Mouse (Mus musculus) B cell, adult (primary cell): ENCODE measurements around the gene Trp53i11. TPM values are rescaled to one million over a fixed set of nuclear protein-coding genes. Genes with fewer than 3 reads are reported as not detected.

Experiments used
- total RNA-seq: library from RNA; stranded (reverse); gene quantifications from 4 replicates; pipeline ENCODE4 v1.2.4, GENCODE M21; 2023; ENCODE audit not compliant: inconsistent age

The Trp53i11 gene
- total RNA-seq = 429 to 450 TPM (median 439 TPM) in 4 replicates

DNA sequence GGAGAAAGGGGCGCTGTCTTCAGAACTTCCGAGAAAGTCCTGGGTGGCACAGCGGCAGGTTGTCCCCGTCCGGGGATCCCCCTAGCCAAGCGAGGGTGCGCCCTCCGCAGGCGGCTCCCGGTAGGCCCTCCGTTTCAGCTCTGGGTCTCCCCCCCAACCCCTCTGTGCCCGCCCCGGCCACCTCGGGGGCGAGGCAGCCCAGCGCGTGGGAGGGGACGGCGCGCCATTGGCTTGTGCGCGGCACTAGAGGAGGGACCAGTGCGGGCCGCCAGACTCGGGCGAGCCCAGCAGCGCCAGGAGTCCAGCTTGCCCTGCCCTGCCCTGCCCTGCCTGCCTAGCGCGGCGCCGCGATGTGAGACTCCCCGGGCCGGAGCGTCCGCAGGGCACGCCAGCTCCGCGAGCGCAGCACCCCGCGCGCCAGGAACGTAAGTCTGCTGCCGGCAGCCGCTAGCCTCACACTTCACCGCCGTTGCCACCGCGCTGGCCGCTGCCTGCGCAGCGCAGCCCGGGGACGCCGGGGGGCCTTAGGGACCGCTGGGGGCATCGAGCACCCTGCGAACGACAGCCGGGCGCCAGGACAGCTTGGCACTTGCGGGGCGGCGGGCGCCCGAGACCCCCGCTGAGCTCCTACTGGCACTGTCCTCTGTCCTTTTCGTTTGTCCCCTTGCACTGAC lies at the start of gene Trp53i11:
Gene Trp53i11, plus strand, starts transcription at position 226 of the 674 bp plus-strand sequence.

Other genes with a start within 250 kb of the Trp53i11 start
- 31.3 to 36.7 TPM (median 33.9 TPM) in 4 replicates for gene Prdm11, start 141.4 kb upstream of the Trp53i11 start, total RNA-seq
- gene Tspan18, start 147.0 kb downstream of the Trp53i11 start, total RNA-seq = 0.13 TPM in 2 of 4 replicates, not detected in the others